Mouse (Mus musculus) right cerebral cortex, postnatal 25 days (tissue): ENCODE measurements around the gene Ctnnal1.

ENCODE experiments used
- DNase-seq: peaks from one replicate; pipeline ENCODE4 v3.0.0; 2022

Gene Ctnnal1

DNA sequence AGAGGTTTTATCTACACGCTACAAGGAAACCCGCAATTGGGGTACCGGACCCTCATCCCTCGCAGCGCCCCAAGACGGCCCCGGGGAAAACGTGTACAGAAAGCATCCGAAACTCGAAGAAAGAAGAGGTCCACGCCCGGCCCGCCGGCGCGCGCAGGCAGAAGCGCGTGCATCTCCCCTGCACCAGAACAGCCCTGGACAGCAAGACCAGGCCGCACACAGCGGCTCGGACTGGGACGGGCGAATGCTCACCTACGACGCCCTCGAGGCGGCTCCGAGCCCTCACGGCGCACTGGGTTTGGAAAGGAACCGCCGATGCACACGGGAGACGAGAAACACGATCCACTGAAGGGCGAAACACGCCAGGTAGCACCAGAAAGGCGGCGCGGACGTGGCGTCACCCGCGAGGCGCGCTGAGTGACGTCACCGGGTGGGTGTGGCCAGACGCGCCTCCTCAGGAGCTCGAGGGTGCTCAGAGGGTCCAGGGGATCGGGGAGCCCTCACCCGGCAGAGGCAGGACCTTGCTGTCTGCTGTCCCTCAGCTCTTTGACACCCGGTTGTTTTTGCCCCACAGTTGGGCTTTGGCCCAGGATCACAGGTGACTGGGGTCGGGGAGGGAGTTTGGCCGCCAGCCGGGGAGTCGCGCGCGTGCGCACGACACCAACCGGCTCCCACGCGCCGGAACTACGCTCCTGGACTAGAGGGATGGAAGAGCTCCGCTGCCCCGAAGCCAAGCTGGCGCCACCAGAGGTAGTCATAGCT lies 62.9 kb downstream of the Ctnnal1 start, which contains the start of the genes Elp1 and Fam206a:
TSS of gene Elp1 (minus strand) at position 425 of the 762 bp plus-strand sequence.
TSS of gene Fam206a (plus strand) at position 439 of the 762 bp plus-strand sequence.
- DNase-seq, result peak; percentile 97

DNA sequence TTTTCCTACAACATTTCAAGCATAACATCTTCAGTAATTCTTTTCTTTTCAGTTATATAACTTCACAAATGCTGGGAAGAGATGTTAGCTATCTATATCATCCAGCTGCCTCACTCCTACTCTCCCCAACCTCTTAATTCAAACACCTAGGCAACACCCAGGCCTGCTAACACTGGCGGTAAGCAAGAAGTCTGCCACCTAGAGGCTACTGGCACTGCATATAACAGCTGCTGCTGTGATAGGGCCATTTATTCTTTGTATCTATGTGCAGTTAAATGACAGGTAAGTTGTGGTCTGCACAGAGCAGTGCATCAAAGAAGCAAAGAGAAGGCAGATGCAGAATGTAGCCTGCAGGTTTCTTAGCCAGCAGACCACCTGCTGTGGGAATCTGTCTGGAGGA lies 73.6 kb downstream of the Ctnnal1 start:
- DNase-seq, result no peak

DNA sequence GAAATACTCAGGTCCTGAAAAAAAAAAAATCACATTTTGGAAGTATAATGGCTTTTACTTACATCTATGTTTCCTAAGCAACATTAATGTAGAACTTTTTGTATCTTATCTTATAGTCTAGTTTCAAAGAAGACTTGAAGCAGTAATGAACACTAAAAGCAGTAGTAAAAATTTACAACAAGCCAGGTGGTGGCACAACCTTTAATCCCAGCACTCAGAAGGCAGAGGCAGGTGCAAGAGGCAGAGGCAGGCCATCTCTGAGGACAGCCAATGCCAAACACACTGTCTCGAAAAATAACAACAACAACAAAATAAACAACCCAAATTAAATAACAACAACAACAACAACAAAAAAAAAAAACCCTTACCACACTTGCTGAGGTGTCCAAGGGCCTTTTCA lies 93.9 kb downstream of the Ctnnal1 start:
- DNase-seq, result no peak

GRCm38 (mm10) chr4:56768913-56769312 lies 96.1 kb downstream of the Ctnnal1 start:
- DNase-seq, result no peak

- DNase-seq, result no peak
Measured at GRCm38 (mm10) chr4:56767861-56768284, 97.1 kb downstream of the Ctnnal1 start.
